Mouse (Mus musculus): ENCODE results near the gene Pou3f4. TPM values are rescaled to one million over a fixed set of nuclear protein-coding genes. Genes with fewer than 3 reads are reported as not detected.

Pou3f4 gene
- polyA plus RNA-seq (2012): not detected in 2 replicates

GRCm38 (mm10) chrX:110814151-110814571 lies at the start of gene Pou3f4:
Gene Pou3f4 (plus strand): TSS chrX:110814280.
- TF ChIP-seq GATA1 (IDR thresholded peaks at IDR 0.05; ENCODE audit: low read length): no peak

GRCm38 (mm10) chrX:110765939-110766338 lies 48.1 kb upstream of the Pou3f4 start:
- TF ChIP-seq GATA1 (IDR thresholded peaks at IDR 0.05; ENCODE audit: low read length): no peak

DNA sequence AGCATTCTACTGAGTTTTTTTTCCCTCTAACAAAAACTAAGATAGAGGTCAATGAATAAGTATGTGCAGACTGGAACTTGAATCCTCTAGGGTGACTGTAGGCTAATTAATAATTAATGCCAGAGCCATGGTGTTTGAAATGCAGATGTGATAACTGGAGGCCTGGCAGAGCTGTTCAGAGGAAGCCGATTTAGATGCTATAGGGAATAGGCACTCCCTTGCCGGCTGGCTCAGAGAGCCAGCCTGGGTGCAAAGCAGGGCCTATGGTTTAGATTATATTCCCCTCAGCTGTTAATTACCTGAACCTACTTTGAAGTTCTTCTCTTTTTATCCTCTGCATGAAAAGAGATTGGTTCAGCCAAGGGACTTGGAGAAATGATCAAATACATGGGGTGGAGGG lies 11.6 kb upstream of the Pou3f4 start:
- TF ChIP-seq GATA1 (IDR thresholded peaks at IDR 0.05; ENCODE audit: low read length): no peak

- TF ChIP-seq GATA1 (IDR thresholded peaks at IDR 0.05; ENCODE audit: low read length): no peak
These were observed 4.0 kb upstream of the Pou3f4 start for GRCm38 (mm10) chrX:110810001-110810578.

GRCm38 (mm10) chrX:110810753-110811506 lies 3.1 kb upstream of the Pou3f4 start:
- TF ChIP-seq GATA1 (IDR thresholded peaks at IDR 0.05; ENCODE audit: low read length): no peak

- TF ChIP-seq GATA1 (IDR thresholded peaks at IDR 0.05; ENCODE audit: low read length): no peak
These were observed 2.0 kb upstream of the Pou3f4 start for GRCm38 (mm10) chrX:110812071-110812470.

DNA sequence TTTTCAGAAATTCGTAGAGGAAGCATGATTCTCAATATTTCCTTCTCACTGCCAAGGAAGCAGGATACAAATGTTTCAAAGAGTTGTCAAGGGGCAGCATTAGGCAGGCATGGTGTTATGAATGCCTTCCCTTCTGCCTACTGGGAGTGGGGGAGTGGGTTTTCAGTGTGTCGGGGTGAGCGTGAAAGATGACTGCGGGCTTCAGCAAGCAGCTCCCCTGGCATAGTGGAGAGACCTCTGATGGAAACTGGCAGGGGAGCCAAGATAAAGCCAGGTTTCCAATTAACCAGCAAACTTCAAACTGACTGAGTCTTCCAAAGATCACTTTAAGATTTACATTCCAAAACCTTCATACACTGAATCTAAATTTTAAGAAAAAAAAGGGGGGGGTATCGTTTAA lies 679 bp upstream of the Pou3f4 start:
- no peak for TF ChIP-seq GATA1 (IDR thresholded peaks at IDR 0.05; ENCODE audit: low read length)

GRCm38 (mm10) chrX:110814592-110815548 lies 790 bp downstream of the Pou3f4 start:
- TF ChIP-seq GATA1 (IDR thresholded peaks at IDR 0.05; ENCODE audit: low read length): no peak

DNA sequence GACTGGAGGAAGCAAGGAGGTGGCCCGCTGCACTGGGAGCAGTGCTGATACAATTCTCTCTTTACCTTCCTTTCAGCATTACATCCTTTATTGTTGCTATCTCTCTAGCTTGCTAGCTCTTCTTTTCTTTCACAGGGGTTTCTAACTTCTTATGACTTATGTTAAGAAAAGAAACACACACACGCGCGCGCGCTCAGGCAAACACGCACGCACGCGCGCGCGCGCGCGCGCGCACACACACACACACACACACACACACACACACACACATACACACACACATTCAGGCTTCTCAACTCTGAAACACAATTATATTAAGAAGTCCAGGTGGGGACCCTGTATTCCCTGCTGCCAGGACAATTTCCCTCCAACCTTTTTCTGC lies 1.5 kb downstream of the Pou3f4 start:
- TF ChIP-seq GATA1 (IDR thresholded peaks at IDR 0.05; ENCODE audit: low read length): no peak

GRCm38 (mm10) chrX:110816609-110817008 lies 2.5 kb downstream of the Pou3f4 start:
- TF ChIP-seq GATA1 (IDR thresholded peaks at IDR 0.05; ENCODE audit: low read length): no peak

DNA sequence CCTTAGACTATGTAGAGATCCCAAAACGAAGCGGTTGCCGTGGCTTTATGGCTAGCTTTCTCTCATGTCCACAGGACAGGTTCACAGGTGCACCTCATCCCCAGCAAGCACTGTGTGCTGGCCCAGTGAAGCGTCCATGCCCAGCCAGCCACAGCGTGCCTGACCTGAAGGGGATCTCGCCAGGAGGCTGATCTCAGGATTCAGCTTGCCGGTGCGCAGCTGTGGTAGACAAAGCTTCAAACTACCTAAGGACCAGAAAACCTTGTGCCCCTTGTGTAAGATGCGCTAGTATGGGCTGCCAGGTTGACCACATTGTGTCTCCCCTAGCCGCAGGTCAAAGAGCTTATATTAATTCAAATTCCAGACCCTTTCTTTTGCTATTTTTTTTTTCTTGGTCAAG lies 3.1 kb downstream of the Pou3f4 start:
- no peak for TF ChIP-seq GATA1 (IDR thresholded peaks at IDR 0.05; ENCODE audit: low read length)

DNA sequence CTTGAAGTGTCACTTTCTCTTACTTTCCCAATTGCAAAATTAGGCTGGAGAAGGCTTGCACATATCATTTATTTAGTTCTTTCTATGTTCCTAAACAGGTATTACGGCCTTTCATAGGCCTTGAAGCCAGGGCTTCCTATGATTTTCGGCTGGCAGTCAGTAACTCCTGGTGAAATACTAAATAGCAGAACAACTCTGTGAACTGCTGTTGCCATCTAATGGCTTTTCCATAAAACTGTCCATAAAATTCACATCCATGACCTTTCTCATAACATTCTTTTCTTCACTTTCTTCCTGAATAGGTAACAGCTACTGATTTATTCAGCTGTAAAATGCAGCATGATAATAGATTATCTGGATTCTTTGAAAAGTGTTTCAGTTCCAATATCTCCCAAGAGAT lies 23.4 kb downstream of the Pou3f4 start:
- no peak for TF ChIP-seq GATA1 (IDR thresholded peaks at IDR 0.05; ENCODE audit: low read length)

DNA sequence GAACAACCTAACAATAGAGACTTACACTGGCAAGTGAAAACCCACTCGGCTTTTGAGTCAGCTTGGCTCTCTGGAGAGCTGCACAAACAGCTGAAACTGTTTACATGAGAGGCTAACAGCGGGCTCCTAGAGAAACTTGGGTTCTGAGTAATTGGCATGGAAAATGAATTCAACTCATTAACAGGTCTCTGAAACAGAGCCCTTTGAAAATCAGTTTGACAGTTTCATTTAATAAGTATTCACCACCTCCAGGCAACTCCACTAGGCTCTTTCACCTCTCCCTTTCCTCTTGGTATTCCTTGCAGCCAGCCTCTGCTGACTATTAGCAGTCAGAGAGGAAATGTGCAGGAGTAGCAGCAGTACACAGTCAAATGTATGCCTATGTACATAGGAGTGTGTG lies 37.2 kb downstream of the Pou3f4 start:
- TF ChIP-seq GATA1 (IDR thresholded peaks at IDR 0.05; ENCODE audit: low read length): no peak

All from G1E-ER4 (cell line).